Mouse (Mus musculus) liver, embryonic 15.5 days (tissue): ENCODE results near the gene Kctd3. TPM values are rescaled to one million over a fixed set of nuclear protein-coding genes. Genes with fewer than 3 reads are reported as not detected.
"Not testable (repeated sequence)": the region's sequence is repeated elsewhere in the genome, so short reads cannot be mapped to it uniquely, and the experiment has no call there.

Experiments used
- ATAC-seq: fragments of 200-750 bp; cut with Nextera tagmentation; 2 replicates; pipeline ENCODE4 v1.8.0; 2017; ENCODE audit warnings: moderate number of reproducible peaks, mild to moderate bottlenecking, moderate library complexity; ENCODE audit not compliant: insufficient read depth
- H3K27ac ChIP-seq: fragments of 300-500 bp; sonication (generic); replicated peaks from 2 replicates; pipeline ENCODE4 v1.5.1; 2015; ENCODE audit warnings: mild to moderate bottlenecking, inconsistent platforms
- H3K27me3 ChIP-seq: fragments of 300-500 bp; sonication (generic); 2 replicates; pipeline ENCODE4 v1.6.1; 2015; ENCODE audit warnings: mild to moderate bottlenecking, inconsistent platforms
- H3K36me3 ChIP-seq: fragments of 300-500 bp; sonication (generic); replicated peaks from 2 replicates; pipeline ENCODE4 v1.6.1; 2015; ENCODE audit warnings: moderate library complexity, mild to moderate bottlenecking, inconsistent platforms
- H3K4me1 ChIP-seq: fragments of 300-500 bp; sonication (generic); replicated peaks from 2 replicates; pipeline ENCODE4 v1.6.1; 2015; ENCODE audit warnings: inconsistent platforms
- H3K4me2 ChIP-seq: fragments of 300-500 bp; sonication (generic); 2 replicates; pipeline ENCODE4 v1.6.1; 2015; ENCODE audit warnings: moderate library complexity, mild to moderate bottlenecking, inconsistent platforms
- H3K4me3 ChIP-seq: fragments of 300-500 bp; sonication (generic); replicated peaks from 2 replicates; pipeline ENCODE4 v1.5.1; 2015; ENCODE audit warnings: mild to moderate bottlenecking, inconsistent platforms
- H3K9ac ChIP-seq: fragments of 300-500 bp; sonication (generic); 2 replicates; pipeline ENCODE4 v1.6.1; 2015; ENCODE audit warnings: moderate library complexity, mild to moderate bottlenecking, inconsistent platforms
- H3K9me3 ChIP-seq: fragments of 300-500 bp; sonication (generic); replicated peaks from 2 replicates; pipeline ENCODE4 v1.6.1; 2016; ENCODE audit warnings: inconsistent platforms
- WGBS: fragments of 180-500 bp; shearing (Covaris S2); methylation state at CpG from one replicate; pipeline ENCODE4 v1.1.7; 2015; ENCODE audit warnings: mixed read lengths; ENCODE audit not compliant: insufficient replicate concordance; 5-methylcytosine and 5-hydroxymethylcytosine counted together
- polyA plus RNA-seq: library from polyadenylated mRNA; unstranded; fragments of >200 nt; fragmentation: Nextera tagmentation; extraction: Ambion mirVana; gene quantifications from 2 replicates; pipeline ENCODE4 v1.2.1, GENCODE M21; 2015

Kctd3 gene
- polyA plus RNA-seq, 1 experiment from 2014 or later: 9.4 TPM

GRCm38 (mm10) chr1:189041261-189041660 is 33.6 kb upstream of the Kctd3 start:
- Histone ChIP-seq H3K4me3 (no peak overlapping the region), H3K4me2 (no peak overlapping the region), H3K27me3 (no peaks in the 10 kb centered on the region), H3K9ac (no peak overlapping the region), H3K27ac (no peak overlapping the region), H3K36me3 (no peaks in the 10 kb centered on the region), H3K4me1 (no peaks in the 10 kb centered on the region), H3K9me3 (no peaks in the 10 kb centered on the region)
- 17% methylated on average over 12 of the region's 12 CpGs for WGBS
- ATAC-seq: no peak

- H3K4me2 ChIP-seq: no peak overlapping the region
- 61% methylated on average over 5 of the region's 5 CpGs for WGBS
- no peaks in the 10 kb centered on the region for H3K9me3 ChIP-seq
- no peaks in the 10 kb centered on the region for H3K36me3 ChIP-seq
- no peak overlapping the region for H3K27ac ChIP-seq
- H3K27me3 ChIP-seq: no peaks in the 10 kb centered on the region
- H3K4me1 ChIP-seq: no peaks in the 10 kb centered on the region
- ATAC-seq: no peak
- H3K4me3 ChIP-seq: no peak overlapping the region
- H3K9ac ChIP-seq: no peak overlapping the region
Measured at GRCm38 (mm10) chr1:189039348-189039747, 31.7 kb upstream of the Kctd3 start.

GRCm38 (mm10) chr1:189032817-189033216 is 25.2 kb upstream of the Kctd3 start:
- H3K4me3 ChIP-seq, H3K36me3 ChIP-seq: not testable (repeated sequence)

GRCm38 (mm10) chr1:189030975-189031374 is 23.3 kb upstream of the Kctd3 start:
- H3K4me2 ChIP-seq: no peak overlapping the region
- no peaks in the 10 kb centered on the region for H3K4me1 ChIP-seq
- H3K9me3 ChIP-seq: no peaks in the 10 kb centered on the region
- H3K9ac ChIP-seq: no peak overlapping the region
- ATAC-seq: no peak
- no peak overlapping the region for H3K4me3 ChIP-seq
- WGBS: 53% methylated on average over 7 of the region's 7 CpGs
- no peaks in the 10 kb centered on the region for H3K27me3 ChIP-seq
- no peak overlapping the region for H3K27ac ChIP-seq
- H3K36me3 ChIP-seq: no peaks in the 10 kb centered on the region

More at GRCm38 (mm10) chr1:189032817-189033216, 25.2 kb upstream of the Kctd3 start:
- not testable (repeated sequence) for H3K4me2 ChIP-seq, H3K4me1 ChIP-seq, H3K27ac ChIP-seq, H3K9ac ChIP-seq, ATAC-seq, H3K9me3 ChIP-seq, H3K27me3 ChIP-seq
- WGBS: 71% methylated on average over 2 of the region's 2 CpGs

GRCm38 (mm10) chr1:189028267-189028666 is 20.6 kb upstream of the Kctd3 start:
- Histone ChIP-seq H3K36me3 (no peaks in the 10 kb centered on the region), H3K9ac (no peak overlapping the region), H3K27ac (no peak overlapping the region), H3K4me1 (no peaks in the 10 kb centered on the region), H3K9me3 (no peaks in the 10 kb centered on the region), H3K4me3 (no peak overlapping the region), H3K27me3 (no peaks in the 10 kb centered on the region), H3K4me2 (no peak overlapping the region)
- ATAC-seq: no peak
- 39% methylated on average over 1 of the region's 1 CpGs for WGBS

GRCm38 (mm10) chr1:189026885-189027284 is 19.2 kb upstream of the Kctd3 start:
- 48% methylated on average over 8 of the region's 8 CpGs for WGBS
- H3K9ac ChIP-seq: no peak overlapping the region
- no peaks in the 10 kb centered on the region for H3K36me3 ChIP-seq
- ATAC-seq: no peak
- no peak overlapping the region for H3K27ac ChIP-seq
- H3K4me3 ChIP-seq: no peak overlapping the region
- no peak overlapping the region for H3K4me2 ChIP-seq
- H3K4me1 ChIP-seq: no peaks in the 10 kb centered on the region
- H3K27me3 ChIP-seq: no peaks in the 10 kb centered on the region
- H3K9me3 ChIP-seq: no peaks in the 10 kb centered on the region

- no peak for ATAC-seq
- Histone ChIP-seq H3K27ac (no peak overlapping the region), H3K4me1 (no peaks in the 10 kb centered on the region), H3K4me3 (no peak overlapping the region), H3K36me3 (no peaks in the 10 kb centered on the region), H3K4me2 (no peak overlapping the region), H3K9me3 (no peaks in the 10 kb centered on the region), H3K27me3 (no peaks in the 10 kb centered on the region), H3K9ac (no peak overlapping the region)
- WGBS: 67% methylated on average over 1 of the region's 1 CpGs
Measured at GRCm38 (mm10) chr1:189023701-189024080, 16.1 kb upstream of the Kctd3 start.

GRCm38 (mm10) chr1:189022925-189023700 is 15.5 kb upstream of the Kctd3 start:
- WGBS: 45% methylated on average over 7 of the region's 7 CpGs
- no peak for ATAC-seq
- H3K4me3 ChIP-seq: no peak overlapping the region
- H3K27me3 ChIP-seq: no peaks in the 10 kb centered on the region
- H3K4me1 ChIP-seq: no peaks in the 10 kb centered on the region
- H3K9me3 ChIP-seq: no peaks in the 10 kb centered on the region
- H3K4me2 ChIP-seq: no peak overlapping the region
- no peak overlapping the region for H3K27ac ChIP-seq
- no peaks in the 10 kb centered on the region for H3K36me3 ChIP-seq
- no peak overlapping the region for H3K9ac ChIP-seq

- no peaks in the 10 kb centered on the region for H3K9me3 ChIP-seq
- no peak overlapping the region for H3K4me2 ChIP-seq
- no peak overlapping the region for H3K9ac ChIP-seq
- no peaks in the 10 kb centered on the region for H3K36me3 ChIP-seq
- peaks cover 10% of the 10 kb centered on the region; the same call in 1 of the 2 replicates for H3K4me1 ChIP-seq
- peaks cover 44% of the 10 kb centered on the region for H3K27me3 ChIP-seq
- no peak for ATAC-seq
- no peak overlapping the region for H3K4me3 ChIP-seq
- no peak overlapping the region for H3K27ac ChIP-seq
- WGBS: 62% methylated on average over 2 of the region's 2 CpGs
Measured at GRCm38 (mm10) chr1:189015372-189015771, 7.7 kb upstream of the Kctd3 start.

GRCm38 (mm10) chr1:189013587-189013921 is 5.9 kb upstream of the Kctd3 start:
- WGBS: 14% methylated on average over 4 of the region's 4 CpGs
- ATAC-seq: no peak
- 0 out of 2 replicates have a peak overlapping the region, but pooled peaks have one; percentile 42 for H3K4me2 ChIP-seq
- no peak overlapping the region for H3K4me3 ChIP-seq
- H3K4me1 ChIP-seq: peaks cover 10% of the 10 kb centered on the region; the same call in 1 of the 2 replicates
- no peak overlapping the region for H3K27ac ChIP-seq
- H3K27me3 ChIP-seq: peaks cover 44% of the 10 kb centered on the region
- H3K9me3 ChIP-seq: no peaks in the 10 kb centered on the region
- H3K36me3 ChIP-seq: no peaks in the 10 kb centered on the region
- H3K9ac ChIP-seq: no peak overlapping the region; the same call in 1 of the 2 replicates

- Histone ChIP-seq H3K9me3 (no peaks in the 10 kb centered on the region), H3K27me3 (peaks cover 44% of the 10 kb centered on the region), H3K4me2 (peak overlapping the region; percentile 42), H3K9ac (no peak overlapping the region), H3K4me1 (peaks cover 11% of the 10 kb centered on the region), H3K4me3 (no peak overlapping the region), H3K27ac (no peak overlapping the region), H3K36me3 (no peaks in the 10 kb centered on the region)
- no peak for ATAC-seq
- WGBS: 9% methylated on average over 16 of the region's 16 CpGs
Measured at GRCm38 (mm10) chr1:189012846-189013586, 5.4 kb upstream of the Kctd3 start.
